Mouse (Mus musculus) cerebellum, postnatal 14 days (tissue): ENCODE results near the gene Tmem211.

Experiments used
- DNase-seq, 2 experiments: peaks; one replicate each; pipeline ENCODE4 v3.0.0; 2021; ENCODE audit warnings: mixed read lengths in 2 of 2

Tmem211 gene

DNA sequence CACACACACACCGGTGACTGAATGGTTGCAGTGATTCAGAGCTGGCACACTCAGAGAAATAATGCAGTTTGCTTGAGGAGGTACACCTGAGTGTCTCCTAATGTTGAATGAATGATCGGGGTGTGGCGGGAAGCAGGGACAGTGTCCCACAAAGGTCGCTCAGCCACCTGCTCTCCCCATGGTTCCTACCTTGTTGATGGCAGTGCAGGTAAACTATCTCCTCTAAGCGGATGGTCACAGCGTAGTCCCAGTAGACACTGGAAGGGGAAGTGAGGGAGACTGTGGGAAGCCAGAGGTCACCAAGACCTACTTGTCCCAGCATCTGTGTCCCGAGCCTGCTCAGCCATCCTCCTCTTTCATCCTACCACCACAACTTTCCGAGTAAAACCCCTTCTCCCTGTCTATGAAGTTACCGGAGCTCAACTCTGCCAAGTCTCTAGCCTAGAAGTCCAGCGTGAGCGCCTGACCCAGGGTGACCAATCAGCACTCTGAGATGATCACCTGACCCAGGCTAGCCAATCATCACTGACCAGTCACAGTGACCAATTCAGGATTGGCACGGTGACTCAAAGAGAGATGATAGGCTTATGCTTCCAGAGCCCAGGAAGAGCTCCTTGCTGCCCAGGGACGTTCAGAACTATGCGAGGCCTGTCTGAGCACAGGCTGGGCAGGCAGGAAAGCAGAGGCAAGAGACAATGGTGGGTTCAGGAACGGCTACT lies 53.6 kb downstream of the Tmem211 start:
- peak; percentile 71 to 86 for DNase-seq

DNA sequence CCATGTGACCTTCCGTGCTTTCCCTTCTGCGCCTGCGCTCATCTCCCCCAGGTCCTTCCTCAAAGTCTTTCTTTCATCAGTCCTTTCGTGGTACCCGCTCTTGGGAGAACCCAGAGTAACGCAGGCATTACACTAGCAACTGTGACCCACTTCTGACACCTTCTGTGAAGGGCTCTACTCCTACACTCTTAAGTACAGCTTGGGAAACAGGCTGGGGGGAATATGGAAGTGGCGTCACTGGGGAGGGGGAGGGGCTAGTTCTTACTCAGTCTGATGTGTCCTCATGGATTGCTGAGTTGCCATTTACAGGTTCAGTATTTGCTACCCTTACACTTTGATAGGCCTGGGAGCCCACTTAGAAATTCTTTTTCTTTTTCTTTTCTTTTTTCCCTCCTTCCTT lies 54.8 kb downstream of the Tmem211 start:
- no peak for DNase-seq

DNA sequence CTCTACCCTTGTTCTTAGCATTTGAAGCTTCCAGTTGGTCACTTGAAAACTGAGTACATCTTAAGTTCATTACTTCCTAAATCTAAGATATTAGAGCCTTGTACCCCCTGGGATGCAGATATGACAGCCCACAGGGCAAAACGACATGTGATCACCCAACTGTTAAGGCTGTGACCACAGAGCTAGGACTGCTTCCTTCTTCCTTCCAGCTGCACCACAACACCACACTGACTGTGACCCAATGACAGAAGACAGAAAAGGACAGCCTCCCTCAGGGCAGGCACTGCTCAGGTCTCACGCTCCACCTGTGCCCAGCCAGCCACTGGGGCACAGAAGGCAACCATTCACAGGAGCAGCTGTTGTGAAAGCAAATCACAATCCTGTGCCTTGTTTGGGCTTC lies 57.0 kb downstream of the Tmem211 start:
- no peak for DNase-seq

DNA sequence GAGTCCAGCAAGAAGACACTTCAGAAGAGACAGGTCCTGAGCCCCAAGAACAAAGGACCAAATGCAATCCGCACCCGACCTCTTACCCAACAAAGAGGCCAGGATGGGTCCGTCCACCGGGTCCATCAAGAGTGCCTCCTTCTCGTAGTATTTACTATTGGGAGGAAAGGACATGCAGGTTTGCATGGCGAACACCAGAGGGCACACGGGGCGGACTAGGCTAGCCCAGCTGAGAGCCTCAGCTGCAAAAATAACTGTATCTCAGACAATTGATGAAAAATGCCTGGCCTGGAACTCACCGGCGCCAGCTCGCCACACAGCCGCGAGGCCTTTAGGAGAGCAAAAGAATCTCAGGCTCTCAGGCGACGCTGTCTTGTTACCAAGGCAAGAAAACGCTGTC lies 58.8 kb downstream of the Tmem211 start:
- DNase-seq = peak in 1 of 2 experiments; percentile 36

DNA sequence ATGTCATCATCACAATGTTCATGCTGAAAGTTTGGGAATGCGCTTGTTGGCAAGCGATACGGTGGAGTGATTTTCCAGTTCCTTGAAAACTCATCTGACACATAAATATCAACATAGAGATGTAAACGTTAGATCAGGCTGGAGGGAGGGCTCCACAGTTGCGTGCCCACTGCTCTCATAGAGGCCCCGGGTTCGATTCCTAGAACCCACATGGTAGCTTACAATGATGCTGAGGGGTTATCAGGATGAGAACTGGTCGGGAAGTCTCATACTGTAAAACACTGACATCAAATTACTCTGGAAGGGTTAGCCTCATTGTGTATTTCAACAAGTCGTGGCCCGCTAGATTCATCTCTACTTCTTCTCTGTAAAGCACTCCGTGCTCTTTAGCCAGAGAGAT lies 59.3 kb downstream of the Tmem211 start:
- no peak for DNase-seq

DNA sequence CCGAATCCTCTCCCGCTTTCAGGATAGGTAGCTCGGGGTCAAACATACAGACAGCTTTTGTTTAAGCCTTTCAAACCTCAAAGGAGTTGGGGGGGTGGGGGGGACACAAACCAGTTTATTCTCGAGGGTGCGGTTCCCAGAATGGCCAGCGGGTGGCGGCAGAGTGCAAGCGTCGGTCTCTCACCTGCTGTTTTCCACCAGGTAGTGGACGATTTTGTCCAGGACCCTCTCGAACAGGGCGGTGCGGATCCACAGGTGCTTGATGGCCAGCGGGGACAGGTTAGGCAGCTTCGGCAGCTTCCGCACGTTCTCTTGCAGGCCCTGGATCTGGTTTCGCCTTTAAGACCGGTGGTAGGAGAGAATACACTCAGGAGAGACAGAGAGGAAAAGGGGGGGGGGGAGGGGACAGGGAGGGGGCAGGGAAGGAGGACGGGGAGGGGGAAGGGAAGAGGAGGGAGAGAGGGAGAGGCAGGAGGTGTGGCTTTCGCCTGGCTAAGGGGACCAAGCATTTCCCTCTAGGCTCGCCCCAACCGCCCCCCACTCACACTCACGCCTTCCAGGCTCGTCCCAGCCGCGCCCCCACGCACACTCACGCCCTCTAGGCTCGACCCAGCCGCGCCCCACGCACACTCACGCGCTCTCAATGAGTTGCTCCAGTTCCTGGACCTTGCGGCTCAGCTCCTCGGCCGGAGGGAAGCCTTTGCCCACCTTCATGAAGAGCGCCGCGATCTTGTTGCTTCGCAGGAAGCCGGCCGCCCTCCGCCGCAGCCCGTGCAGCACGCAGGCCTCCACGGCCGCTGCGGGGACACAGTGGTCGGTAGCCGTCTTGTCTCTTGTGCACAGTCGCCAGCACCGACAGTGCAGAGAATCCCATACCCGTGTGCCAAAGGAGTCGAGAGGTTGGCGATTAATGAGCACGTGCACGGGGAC lies 60.1 kb downstream of the Tmem211 start:
- peak; percentile 93 to 97 for DNase-seq

DNA sequence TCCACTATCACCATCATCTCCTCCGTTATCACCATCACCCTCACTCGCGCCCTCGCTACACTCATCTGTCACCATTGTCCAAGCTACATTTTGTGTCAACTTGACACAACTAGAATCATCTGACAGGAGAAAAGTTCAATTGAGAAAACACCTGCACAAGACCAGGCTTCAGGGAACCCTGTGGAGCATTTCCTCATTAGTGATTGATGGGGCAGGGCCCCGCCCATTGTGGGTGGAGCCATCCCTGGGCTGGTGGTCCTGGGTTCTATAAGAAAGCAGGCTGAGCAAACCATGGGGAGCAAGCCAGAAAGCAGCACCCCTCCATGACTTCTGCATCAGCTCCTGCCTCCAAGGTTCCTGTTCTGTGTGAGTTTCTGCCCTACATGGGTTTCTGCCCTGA lies 61.1 kb downstream of the Tmem211 start:
- no peak for DNase-seq

DNA sequence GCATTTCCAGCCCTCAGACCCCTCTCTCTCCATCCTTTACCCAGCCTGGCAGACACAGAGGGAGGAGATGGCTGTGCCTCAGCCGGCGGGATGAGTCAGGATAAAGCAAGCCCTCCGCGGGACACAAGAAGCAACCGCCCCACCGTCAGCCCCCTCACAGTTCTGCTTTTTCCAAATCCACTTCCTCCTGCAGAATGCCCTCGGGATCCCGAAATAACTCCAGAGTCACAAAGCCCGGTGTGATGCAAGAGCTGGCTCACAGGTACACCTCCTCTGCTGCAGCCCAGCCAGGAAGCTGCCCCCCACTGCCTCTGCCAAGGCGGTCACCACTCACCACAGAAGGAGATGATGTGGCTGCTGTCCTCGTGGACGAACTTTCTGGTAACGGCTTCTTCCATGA lies 61.8 kb downstream of the Tmem211 start:
- DNase-seq = no peak
